Mouse (Mus musculus): Measurements from ENCODE around the gene Bcl2a1b.

- TF ChIP-seq POLR2A (IDR thresholded peaks at IDR 0.05; ENCODE audit: borderline replicate concordance, low read depth, low read length) (no peak), CTCF (IDR thresholded peaks at IDR 0.05; ENCODE audit: low read depth, low read length) (no peak)
These were observed 27.1 kb downstream of the Bcl2a1b start for GRCm38 (mm10) chr9:89226071-89226470.
